Mouse (Mus musculus) heart, postnatal 4 days (tissue): ENCODE data around the gene E030018B13Rik. TPM values are rescaled to one million over a fixed set of nuclear protein-coding genes. Genes with fewer than 3 reads are reported as not detected.

ENCODE experiments used
- DNase-seq: peaks from one replicate; pipeline ENCODE4 v3.0.0; 2021
- total RNA-seq, 2 experiments: library from RNA; stranded (reverse); gene quantifications; 2 replicates each; pipeline ENCODE4 v1.2.3; 2021

E030018B13Rik gene
- total RNA-seq, 2 experiments from 2014 or later = not detected

DNA sequence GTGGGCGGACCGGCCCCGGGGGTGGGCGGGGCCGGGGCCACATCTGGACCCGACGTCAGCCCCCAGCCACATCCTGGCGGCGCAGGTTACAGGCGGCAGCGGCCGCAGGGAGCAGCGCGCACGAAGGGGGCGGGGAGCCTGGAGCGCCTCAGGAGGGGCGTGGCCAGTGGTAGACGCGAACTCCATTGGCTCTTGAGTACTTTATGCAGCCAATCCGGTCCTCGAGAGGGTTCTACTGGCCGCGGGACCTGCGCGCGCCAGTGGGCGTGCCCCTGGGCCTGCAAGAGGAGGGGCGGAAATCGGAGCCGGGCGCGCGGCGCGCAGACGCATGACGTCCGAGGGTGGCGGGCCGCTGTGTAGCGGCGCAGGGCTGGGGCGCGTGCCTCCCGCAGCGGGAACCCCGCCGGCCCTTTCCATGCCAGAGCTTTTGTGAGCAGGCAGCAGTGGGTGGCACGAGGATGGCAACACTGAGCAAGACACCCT is 22.3 kb downstream of the E030018B13Rik start, which contains the start of gene Klf13:
Gene Klf13, minus strand, starts transcription at position 2 of the 483 bp plus-strand sequence.
- DNase-seq = peak; percentile 97

DNA sequence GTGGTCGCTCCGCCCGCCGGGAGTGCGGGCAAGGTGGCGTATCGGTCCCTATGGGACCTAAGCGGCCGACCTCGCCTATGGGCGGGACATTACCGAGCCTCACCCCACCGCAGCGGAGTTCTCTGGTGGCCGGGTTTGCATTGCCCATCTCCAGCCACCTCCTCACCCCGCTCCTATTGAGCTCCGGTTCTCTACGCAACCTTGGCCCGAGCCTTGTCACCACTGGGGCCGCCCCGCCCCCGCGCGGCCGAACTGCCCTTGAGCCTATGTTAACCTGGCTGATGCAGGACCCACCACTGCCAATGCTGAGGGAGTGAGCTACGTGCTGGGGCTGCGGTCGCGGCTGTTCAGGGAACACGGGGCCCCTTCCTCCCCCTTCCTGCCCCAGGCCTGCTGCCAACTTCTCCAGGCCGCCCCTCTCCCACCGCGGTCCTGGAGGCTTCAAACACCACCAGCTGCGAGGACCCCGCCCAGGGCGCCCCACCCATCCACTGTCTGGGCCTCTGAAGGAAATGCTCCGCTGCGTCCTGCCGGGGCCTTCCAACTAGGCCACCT is 22.8 kb downstream of the E030018B13Rik start:
- DNase-seq = peak; percentile 85

DNA sequence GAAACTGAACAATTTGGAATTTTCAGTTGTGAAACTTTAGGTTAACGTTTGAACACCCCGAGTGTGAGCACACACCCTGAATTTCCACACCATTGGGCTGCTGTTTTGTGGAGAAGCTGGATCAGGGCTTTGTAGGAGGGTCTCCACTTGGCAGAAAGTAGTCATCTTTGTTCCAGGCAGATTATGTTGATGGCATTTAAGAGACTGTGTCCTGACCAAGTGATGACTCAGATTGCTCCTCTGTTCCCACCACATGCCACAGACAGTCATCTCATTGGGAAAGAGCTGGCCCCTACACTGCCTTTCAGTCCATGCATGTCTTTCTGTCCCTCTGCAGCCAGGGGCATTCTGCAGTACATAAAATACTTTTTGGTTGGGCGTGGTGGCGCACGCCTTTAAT is 23.7 kb downstream of the E030018B13Rik start:
- no peak for DNase-seq

DNA sequence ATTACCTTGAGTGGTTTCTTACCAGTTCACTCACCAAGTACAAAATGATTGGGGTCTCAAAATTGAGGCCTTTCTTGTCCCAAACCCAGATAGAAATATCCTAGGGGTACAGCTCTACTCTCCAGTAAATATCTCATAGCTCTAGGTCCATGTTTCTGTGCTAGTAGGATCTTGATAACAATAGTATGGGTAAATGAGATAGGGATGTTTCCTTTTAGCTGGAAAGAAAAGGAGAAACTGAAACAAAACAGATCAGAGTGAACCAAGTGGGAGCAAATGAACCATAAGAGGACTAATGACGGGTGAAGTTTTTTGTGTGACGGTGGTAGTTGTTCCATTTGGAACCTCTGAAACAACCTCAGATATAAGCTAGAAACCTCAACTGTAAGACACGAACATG is 24.4 kb downstream of the E030018B13Rik start:
- no peak for DNase-seq

DNA sequence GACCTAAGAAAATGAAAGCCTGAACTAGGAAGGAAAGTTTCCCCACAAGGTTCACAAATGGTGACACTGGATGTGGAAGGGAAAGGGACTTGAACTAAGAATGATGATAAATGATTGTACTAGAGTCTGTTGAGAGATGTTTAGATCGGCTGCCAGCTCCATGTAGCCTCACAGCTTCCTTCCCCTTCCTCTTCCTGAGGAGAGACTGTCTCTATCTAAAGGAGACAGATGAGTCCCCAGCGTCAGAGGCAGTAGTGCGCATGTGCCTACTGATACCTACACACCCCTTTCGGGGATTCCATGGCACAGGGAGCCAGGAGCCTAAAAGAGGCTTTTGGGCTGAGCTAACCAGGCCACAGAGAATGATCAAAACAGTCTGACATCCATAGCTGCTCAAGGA is 24.8 kb downstream of the E030018B13Rik start:
- DNase-seq = no peak

DNA sequence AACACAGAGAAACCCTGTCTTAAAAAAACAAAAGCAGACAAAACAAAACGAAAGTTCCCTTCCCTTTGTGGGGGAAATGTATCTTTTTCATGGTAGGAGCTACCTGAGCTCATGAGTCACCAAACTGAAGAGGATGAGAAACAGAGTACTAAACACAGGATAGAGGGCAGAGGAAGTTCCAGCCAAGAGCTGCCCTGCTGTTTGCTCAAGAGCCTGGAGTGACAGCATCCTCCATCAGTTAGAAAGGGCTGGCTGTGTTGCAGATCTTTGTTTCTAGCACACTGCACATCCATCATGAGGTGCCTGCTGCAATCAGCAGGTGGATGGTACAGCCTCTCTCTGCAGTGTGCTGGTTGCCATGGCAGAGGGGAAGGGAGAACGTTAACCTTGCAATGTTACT is 27.3 kb downstream of the E030018B13Rik start:
- DNase-seq = no peak

DNA sequence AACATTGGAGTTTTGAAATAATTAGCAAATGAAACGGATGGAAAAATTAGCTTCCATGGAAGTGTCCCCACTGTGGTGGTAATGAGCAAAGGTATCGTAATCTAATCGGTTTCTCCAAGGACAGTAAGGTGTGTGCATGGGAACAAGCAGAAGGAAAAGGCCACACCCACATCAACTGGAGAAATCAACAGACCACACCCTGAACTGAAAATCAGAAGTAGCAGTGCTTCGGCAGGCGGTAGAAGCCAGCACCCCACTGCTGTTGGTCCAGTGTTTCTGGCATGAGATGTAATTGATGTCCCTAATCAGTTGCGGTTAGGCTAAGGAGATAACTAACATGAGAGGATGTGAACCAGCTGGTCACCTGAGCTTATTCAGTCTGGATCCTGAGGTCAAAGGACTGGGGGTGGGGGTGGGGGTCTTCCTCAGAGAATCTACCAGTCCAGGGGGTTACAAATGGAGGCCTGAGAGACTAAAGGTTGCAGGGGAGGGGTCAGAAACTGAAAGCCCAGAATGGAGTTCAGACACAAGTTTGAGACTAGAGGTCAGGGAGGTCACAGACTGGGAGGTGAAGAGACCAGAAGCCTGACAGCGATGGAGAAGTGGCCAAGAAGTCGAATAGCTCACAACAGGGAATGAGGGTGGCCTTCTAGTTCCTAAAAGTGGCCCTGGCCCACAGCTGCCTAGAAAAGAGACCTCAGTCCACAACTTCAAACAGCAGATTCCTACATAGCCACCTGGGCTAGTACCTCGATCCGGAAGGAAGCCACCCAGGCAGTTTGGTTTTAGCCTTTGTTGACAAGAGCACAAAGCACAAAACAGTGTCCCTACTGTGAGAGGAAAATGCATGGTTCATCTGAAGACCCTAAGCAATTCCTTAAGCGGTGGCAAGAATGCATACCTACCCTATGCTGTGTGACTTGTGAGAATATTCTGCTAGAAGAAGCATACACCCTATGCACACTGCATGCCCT is 31.1 kb downstream of the E030018B13Rik start:
- DNase-seq = no peak

DNA sequence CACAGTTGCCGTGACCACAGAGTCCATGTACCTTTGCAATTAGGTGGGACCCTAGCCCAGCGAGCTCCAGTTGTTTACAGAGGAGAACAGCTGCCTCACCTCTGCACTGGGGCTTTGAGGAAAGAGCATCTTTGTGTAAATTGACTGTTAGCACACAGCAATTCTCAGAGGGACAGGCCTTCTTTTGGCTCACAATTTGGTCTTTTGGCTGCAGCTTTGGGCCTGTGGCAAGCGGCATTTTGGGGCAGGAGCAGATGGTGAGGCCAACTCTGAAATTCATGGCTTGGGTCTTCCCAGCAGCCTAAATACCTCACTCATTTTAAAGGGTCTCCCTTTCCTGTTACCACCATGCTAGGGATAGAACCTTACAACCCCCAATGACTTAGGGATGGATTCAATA is 32.5 kb downstream of the E030018B13Rik start:
- DNase-seq = no peak

DNA sequence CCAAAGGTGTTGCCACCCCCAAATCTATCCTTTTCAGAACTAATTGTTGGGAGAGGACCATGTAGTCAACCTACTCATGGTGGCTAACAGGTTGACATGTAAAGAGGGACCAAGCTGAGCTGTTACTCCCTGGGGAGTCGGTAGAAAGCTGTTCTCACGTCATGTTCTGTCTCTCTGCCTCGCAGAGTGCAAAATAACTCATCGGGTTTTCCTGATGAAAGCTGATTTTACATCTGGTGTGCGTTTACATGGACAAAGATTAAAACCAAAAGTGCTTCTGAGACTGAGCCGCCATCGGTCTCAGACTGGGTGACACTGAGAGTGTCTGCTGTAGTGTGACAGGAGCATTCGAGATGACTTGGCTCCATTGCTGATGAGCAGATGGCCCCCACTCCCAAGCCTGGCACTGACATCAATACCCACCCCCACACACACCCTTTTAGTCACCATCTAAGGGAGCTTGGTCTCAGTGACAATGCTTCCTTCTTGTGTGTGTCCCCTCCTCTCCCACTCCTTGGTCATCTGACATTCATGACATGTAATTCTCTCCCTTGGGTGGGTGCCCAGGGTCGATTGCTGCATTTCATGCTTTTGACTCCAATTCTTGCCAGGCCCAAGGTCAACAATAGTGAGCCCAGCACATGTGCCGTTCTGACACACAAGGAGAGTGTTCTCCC is 34.4 kb downstream of the E030018B13Rik start:
- no peak for DNase-seq

DNA sequence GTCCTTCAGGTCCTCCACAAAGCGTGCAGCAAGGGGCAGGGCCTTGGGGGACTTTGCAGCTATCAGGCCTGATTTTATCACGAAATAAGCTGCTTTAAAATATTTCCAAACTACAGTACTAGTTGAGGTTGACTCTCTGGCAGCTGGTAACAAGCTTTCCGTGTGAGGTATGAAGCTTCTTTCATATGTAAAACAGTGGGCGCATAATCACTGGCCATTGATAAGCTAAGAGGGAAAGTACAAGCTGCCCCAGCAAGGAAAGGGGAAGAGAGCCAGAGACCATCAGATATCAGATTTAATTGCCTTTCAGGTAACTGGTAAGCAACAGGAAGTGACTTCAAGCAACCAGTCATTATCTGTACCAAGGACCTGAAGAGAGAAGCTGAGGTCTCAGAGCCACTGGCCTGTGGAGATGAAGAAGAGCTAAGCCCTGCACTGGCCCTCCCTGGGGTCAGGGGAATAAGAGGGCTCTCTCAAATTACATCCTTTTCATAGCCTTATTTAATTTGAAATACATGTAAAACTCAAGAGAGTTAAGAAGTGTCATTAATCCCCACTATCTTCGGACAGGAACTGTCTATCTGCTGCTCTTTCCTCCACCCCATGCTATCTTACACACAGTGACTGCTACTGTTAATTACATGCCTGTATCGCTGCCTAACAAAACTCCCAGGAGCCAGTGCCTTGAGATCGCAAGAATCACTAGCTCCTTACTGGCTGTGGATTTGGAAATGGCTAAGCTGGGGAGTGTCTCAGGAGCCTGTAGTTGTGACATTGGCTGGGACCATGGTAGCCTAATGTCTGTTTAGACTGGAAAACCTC is 35.6 kb downstream of the E030018B13Rik start:
- DNase-seq = no peak

DNA sequence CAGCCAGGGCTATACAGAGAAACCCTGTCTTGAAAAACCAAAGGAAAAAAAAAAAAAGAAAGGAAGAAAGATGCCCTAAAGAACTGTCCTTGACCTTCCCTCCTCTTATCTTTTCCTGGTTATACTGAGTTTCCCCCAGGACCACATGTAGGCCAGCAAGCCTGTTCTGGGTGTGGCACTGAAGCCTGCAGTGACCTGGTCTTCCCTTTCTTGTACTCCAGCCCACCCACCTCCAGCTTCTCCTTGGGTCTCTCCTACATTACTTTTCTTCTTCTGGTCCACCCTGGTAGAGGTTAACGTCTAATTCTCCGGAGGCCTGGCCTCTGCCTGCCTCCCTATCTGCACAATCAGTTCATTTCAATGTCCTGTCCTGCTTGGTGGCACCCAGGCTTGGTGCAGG is 38.8 kb downstream of the E030018B13Rik start:
- no peak for DNase-seq

DNA sequence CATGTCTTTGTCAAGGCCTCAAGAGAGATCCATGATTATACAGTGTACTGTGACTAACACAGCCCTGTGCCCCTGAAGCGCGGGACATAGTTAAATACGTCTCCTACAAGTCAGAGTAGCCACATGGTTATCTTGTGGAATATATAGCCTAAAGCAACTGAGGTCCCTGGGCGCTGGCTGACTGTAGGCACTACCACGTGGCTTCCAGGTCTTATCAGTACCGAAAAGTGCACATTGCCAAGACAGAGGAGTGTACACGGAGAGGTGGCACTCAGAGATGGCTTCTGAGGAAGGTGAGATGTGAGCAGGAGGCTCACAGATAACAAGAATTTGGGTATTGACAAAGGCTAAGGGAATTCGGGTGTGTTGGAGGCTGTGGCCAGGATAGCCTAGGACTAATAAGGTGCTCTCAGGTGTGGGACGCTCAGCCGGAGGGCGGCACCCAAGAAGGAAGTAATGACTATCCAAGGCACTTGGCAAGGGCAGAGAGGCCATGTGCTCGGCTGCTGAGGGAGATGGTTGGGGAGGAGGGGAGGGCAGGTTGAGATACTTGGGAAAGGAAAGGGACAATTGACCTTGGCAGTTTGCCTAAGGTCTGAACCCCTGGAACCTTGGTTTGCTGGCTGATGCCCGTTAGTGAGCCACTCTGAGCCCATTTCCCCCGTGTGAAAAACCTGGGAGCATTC is 39.6 kb downstream of the E030018B13Rik start:
- no peak for DNase-seq

DNA sequence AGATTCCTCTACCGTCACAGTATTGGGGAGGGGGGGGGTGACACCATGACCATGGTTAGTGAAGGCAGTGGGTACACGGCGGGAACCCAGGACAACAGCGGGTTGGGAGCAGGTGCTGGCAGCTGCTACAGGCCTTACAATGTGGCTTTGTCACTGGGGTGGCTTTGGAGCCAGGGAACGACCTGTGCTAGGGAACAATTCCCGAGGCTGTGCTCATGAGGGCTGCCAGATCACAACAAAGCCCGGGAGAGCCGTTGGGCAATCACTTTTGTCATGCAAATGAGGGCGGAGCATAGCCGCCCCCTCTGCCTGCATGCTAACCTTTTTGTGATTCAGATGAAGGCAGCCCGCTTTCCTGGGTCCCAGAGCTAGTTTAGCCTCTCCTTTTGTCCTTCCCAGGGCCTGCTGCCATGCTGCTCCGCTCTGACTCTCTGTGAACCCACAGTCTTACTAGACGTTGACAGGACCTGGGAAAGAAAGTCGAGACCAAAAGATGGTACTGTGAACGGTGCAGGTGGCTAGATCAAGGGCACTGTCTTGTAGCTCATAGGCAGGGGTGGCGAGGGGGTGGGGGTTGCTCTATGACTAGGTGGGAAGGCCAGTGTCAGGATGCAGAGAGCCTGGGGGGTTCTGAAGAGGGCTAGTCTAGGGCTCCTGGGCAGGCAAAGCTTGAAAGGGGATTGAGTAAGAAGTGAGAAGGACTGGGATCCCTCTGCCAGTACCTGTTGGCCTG is 40.5 kb downstream of the E030018B13Rik start:
- DNase-seq = no peak

DNA sequence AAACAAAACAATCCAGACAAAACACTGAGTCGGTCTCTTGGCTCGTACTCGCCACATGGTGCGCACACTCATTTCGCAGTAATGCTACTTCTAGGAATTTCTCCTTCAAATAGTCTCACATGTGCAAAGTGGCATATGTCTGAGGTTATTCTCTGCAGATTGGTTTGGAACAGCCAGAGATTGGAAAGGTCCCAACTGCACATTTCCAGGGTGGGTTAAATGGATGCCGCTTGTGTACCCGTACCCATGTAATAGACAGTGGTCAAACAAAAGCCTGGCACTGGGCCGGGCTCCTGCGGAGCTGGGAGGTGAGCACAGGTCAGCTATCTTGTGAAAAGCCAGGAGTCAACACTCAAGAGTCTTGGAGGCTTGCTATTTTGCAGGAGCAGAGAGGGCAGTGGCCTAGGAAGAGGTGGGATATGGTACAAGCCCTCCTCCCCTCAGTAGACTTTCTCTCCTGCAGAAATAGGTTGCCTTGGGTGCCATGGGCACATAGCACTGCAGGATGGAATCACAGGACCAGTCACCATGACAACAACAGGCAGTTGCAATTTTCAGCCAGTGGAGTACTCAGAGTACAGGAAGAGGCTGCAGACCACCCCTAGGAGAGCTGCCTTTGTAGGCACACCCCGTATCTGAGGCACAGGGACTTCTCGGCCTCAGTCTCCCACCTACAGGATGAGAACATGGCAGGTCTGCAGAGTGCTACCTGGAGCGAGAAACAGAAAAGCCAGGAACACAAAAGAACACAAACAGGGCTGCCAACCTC is 41.4 kb downstream of the E030018B13Rik start:
- no peak for DNase-seq

DNA sequence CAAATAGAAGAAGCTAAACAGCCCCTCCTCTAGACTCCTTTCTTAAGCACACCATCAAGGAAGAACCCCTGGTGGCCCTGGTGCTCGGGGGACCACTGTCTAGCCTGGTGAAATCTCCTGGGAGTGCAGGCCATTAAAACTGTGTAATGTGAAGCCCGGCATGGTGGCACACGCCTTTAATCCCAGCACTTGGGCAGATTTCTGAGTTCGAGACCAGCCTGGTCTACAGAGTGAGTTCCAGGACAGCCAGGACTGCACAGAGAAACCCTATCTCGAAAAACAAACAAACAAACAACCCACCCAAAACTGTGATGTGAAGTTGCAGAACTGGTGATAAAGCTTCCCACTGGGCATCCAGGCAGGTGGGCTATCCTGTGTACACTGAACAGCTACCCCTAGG is 47.0 kb downstream of the E030018B13Rik start:
- no peak for DNase-seq

DNA sequence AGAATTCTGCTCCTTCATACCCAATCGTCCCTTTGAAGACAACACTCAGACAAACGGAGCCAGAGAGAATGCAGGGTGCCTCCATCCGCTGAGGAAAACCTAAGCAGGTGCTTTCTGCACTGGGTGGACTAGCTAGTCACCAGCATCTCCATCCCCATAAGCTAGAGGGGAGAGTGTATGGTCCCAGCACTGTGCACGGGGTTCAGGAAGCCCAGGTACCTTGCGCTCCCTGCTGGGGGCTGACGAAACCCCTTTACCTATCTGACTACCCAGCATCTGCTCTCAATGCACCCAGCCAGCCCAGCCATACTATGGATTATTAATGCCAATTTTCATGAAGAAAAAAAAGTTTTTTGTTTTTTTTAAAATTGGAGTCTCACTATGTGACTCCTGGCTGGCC is 47.5 kb downstream of the E030018B13Rik start:
- no peak for DNase-seq

DNA sequence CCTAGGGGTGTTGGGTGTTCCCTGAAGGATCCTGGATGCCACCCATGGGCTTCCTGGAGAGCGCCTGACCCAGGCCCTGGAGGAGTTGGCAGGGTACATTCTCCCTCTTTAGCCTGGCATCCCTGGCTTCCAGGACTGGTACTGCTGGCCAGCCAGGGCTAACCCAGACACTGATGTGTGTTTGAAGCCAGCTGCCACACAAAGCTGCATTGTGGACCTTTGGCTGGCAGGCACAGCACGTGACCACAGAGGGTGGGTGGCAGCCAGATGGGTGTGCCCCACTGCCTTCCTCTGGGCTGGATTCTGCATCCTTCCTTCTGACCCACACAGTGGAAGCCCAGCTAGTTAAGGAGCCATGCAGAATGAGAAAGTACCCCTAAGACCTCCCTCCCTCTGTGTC is 48.5 kb downstream of the E030018B13Rik start:
- peak; percentile 49 for DNase-seq

DNA sequence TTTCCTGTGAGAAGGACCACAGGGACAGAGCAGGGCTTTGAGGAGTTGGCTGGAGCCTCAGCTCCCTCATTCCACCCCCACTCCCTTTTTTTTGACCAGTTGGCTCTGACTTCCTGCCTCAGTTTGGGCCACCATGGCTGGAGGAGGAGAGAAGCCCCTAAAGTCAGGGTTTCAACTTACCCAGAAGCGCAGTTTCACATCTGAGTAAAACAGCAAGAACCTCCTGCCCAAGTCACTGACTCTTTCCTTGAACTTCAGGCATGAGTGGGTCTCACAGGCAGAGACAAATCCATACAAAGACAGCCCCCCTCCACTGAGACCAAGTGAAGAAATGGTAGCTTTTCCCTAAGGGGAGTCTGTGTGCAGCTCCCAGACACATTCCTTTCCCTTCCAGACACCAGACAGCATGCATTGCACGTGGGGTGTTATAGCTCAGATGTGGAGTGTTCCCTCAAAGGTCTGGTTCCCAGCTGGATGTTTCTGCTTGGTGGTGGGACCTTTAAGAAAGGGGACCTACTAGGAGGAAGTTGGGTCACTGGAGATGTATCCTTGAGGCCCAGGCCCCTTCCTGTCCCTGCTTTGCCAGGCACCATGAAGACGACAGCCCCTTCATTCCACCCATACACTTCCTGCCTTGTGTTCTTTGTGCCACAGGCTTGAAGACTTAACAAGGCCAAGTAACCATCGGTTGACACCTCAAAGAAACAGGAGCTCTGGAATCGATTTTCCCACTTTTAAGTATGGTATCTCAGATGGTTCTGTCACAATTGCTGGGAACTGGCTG is 49.2 kb downstream of the E030018B13Rik start:
- DNase-seq = no peak

DNA sequence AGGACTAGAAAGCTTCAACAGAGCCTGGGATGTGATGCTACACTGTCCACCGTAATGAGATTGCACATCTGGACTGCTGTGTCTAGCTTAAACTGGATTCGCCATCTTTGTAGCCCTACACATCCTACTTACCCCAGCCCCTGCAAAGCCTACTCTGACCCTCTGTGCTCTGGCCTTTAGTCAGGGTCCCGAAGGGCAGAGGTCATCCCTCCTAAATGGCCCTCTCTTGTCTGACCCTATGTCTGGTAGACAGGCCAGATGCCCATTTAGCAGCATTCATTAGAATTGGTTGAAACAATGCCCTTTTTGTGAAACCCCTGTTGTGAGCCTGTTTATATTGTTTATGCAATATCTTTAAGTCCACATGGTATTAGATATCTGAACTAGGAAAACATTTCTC is 53.3 kb downstream of the E030018B13Rik start:
- DNase-seq = no peak
